Mouse (Mus musculus): Measurements from ENCODE around the gene Stard13.

- TF ChIP-seq CTCF (IDR thresholded peaks at IDR 0.05; ENCODE audit: low read depth, low read length) = no peak
- no peak for TF ChIP-seq POLR2A (IDR thresholded peaks at IDR 0.05; ENCODE audit: extremely low read depth, insufficient read depth, low read length)
These were observed 78.4 kb downstream of the Stard13 start for GRCm38 (mm10) chr5:151155247-151155646.
